Mouse (Mus musculus) liver, adult 2 months (tissue): ENCODE results near the gene Nr4a1.

ENCODE experiments used
- CTCF ChIP-seq: fragments of 200-500 bp; IDR thresholded peaks from 2 replicates; pipeline ENCODE4 v1.5.1; 2011; ENCODE audit warnings: low read depth, low read length, control low read depth
- POLR2A ChIP-seq: fragments of 200-500 bp; IDR thresholded peaks from 2 replicates; pipeline ENCODE4 v1.6.1; 2011; ENCODE audit warnings: low read length, control low read depth; ENCODE audit not compliant: insufficient read depth; ENCODE audit errors: extremely low read depth

DNA sequence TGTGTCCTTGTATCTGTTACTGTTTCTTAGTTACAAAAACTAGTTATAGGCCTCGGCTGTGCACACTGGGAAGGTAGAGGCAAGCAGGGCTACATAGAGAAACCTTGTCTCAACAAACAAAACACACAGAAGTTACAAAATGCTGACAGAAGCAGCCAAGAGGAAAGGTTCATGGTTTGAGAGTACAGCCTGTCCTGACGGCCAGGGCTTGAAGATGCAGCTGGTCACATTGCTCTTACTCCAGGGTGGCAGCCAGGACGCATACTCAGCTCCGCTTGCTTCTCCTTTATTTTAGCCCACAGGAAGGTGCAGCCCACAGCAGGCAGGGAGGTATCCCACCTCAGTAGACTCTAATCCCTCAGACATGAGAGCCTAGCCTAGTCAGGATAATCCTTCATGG, 38.0 kb upstream of the Nr4a1 start:
- TF ChIP-seq CTCF (no peak), POLR2A (no peak)
